Mouse (Mus musculus): Measurements from ENCODE around the gene Uqcrq. TPM values are rescaled to one million over a fixed set of nuclear protein-coding genes. Genes with fewer than 3 reads are reported as not detected.

Gene Uqcrq
- polyA plus RNA-seq, 1 experiment from 2014 or later = 1,453 TPM

- no peak overlapping the region for H3K4me2 ChIP-seq (ENCODE audit: low read depth, low read length)
- peaks cover 18% of the 10 kb centered on the region for H3K4me1 ChIP-seq (ENCODE audit: insufficient read depth)
- H3K4me3 ChIP-seq (ENCODE audit: low read depth, low read length) = no peak overlapping the region
- peaks cover 9% of the 10 kb centered on the region for H3K36me3 ChIP-seq (replicated peaks; ENCODE audit: insufficient read depth, low read length)
- 76% methylated on average over 6 of the region's 6 CpGs for WGBS (ENCODE audit: insufficient replicate concordance)
- ATAC-seq (no peak), DNase-seq (no peak)
- H3K27me3 ChIP-seq (ENCODE audit: insufficient read depth, low read length) = no peaks in the 10 kb centered on the region
- H3K9me3 ChIP-seq (ENCODE audit: low read length) = no peaks in the 10 kb centered on the region
- no peak overlapping the region for H3K9ac ChIP-seq (replicated peaks)
- TF ChIP-seq EP300 (IDR thresholded peaks at IDR 0.05; ENCODE audit: low read depth) (no peak), CTCF (IDR thresholded peaks at IDR 0.05; ENCODE audit: low read depth) (no peak)
- H3K27ac ChIP-seq (ENCODE audit: low read depth) = peak overlapping the region; percentile 87; the same call in 1 of the 2 replicates
These were observed 4.8 kb downstream of the Uqcrq start for GRCm38 (mm10) chr11:53425711-53426255.

GRCm38 (mm10) chr11:53425251-53425650 is 5.4 kb downstream of the Uqcrq start:
- Histone ChIP-seq H3K4me3 (ENCODE audit: low read depth, low read length) (no peak overlapping the region), H3K4me2 (ENCODE audit: low read depth, low read length) (no peak overlapping the region), H3K9ac (replicated peaks) (no peak overlapping the region), H3K9me3 (ENCODE audit: low read length) (no peaks in the 10 kb centered on the region), H3K27ac (ENCODE audit: low read depth) (peak overlapping the region; percentile 87; the same call in 1 of the 2 replicates), H3K4me1 (ENCODE audit: insufficient read depth) (peaks cover 18% of the 10 kb centered on the region), H3K27me3 (ENCODE audit: insufficient read depth, low read length) (no peaks in the 10 kb centered on the region), H3K36me3 (replicated peaks; ENCODE audit: insufficient read depth, low read length) (peaks cover 11% of the 10 kb centered on the region)
- TF ChIP-seq CTCF (IDR thresholded peaks at IDR 0.05; ENCODE audit: low read depth) = no peak
- ATAC-seq (no peak), DNase-seq (no peak)
- 61% methylated on average over 3 of the region's 3 CpGs for WGBS (ENCODE audit: insufficient replicate concordance)

GRCm38 (mm10) chr11:53424826-53425225 is 5.8 kb downstream of the Uqcrq start:
- DNase-seq = peak; percentile 60
- 54% methylated on average over 2 of the region's 2 CpGs for WGBS (ENCODE audit: insufficient replicate concordance)
- Histone ChIP-seq H3K4me2 (ENCODE audit: low read depth, low read length) (no peak overlapping the region), H3K9ac (replicated peaks) (no peak overlapping the region), H3K36me3 (replicated peaks; ENCODE audit: insufficient read depth, low read length) (peaks cover 15% of the 10 kb centered on the region), H3K9me3 (ENCODE audit: low read length) (no peaks in the 10 kb centered on the region), H3K27me3 (ENCODE audit: insufficient read depth, low read length) (no peaks in the 10 kb centered on the region), H3K27ac (ENCODE audit: low read depth) (peak overlapping the region; percentile 87), H3K4me3 (ENCODE audit: low read depth, low read length) (no peak overlapping the region), H3K4me1 (ENCODE audit: insufficient read depth) (peaks cover 14% of the 10 kb centered on the region)
- no peak for TF ChIP-seq CTCF (IDR thresholded peaks at IDR 0.05; ENCODE audit: low read depth)
- no peak for TF ChIP-seq EP300 (IDR thresholded peaks at IDR 0.05; ENCODE audit: low read depth)
- no peak for ATAC-seq

GRCm38 (mm10) chr11:53423036-53423435 is 7.6 kb downstream of the Uqcrq start, which contains the start of gene Leap2:
Leap2 (minus strand) TSS chr11:53423170.
- 49% methylated on average over 4 of the region's 4 CpGs for WGBS (ENCODE audit: insufficient replicate concordance)
- Histone ChIP-seq H3K4me2 (ENCODE audit: low read depth, low read length) (peak within 1 kb of the TSS; percentile 59), H3K27me3 (ENCODE audit: insufficient read depth, low read length) (no peaks in the 10 kb centered on the region), H3K36me3 (replicated peaks; ENCODE audit: insufficient read depth, low read length) (peaks cover 16% of the 10 kb centered on the region), H3K27ac (ENCODE audit: low read depth) (peak within 1 kb of the TSS; percentile 87), H3K4me3 (ENCODE audit: low read depth, low read length) (peak within 1 kb of the TSS; percentile 41), H3K9ac (replicated peaks) (peak within 1 kb of the TSS; percentile 55), H3K4me1 (ENCODE audit: insufficient read depth) (0 out of 2 replicates have a peak, but pooled peaks cover 7% of the 10 kb centered on the region), H3K9me3 (ENCODE audit: low read length) (no peaks in the 10 kb centered on the region)
- DNase-seq (peak; percentile 42), ATAC-seq (peak; percentile 87)
- TF ChIP-seq EP300 (IDR thresholded peaks at IDR 0.05; ENCODE audit: low read depth) = peak; percentile 63
- TF ChIP-seq CTCF (IDR thresholded peaks at IDR 0.05; ENCODE audit: low read depth) = peak; percentile 44

- no peak overlapping the region for H3K27ac ChIP-seq (ENCODE audit: low read depth)
- DNase-seq = no peak
These were observed 12.6 kb downstream of the Uqcrq start for GRCm38 (mm10) chr11:53418048-53418447.

GRCm38 (mm10) chr11:53413871-53414270 is 16.8 kb downstream of the Uqcrq start:
- no peak for DNase-seq
- peaks cover 76% of the 10 kb centered on the region for H3K36me3 ChIP-seq (replicated peaks; ENCODE audit: insufficient read depth, low read length)
- 81% methylated on average over 4 of the region's 4 CpGs for WGBS (ENCODE audit: insufficient replicate concordance)
- H3K27me3 ChIP-seq (ENCODE audit: insufficient read depth, low read length) = no peaks in the 10 kb centered on the region
- H3K27ac ChIP-seq (ENCODE audit: low read depth) = no peak overlapping the region
- H3K9me3 ChIP-seq (ENCODE audit: low read length) = no peaks in the 10 kb centered on the region
- ATAC-seq = no peak
- H3K4me1 ChIP-seq (ENCODE audit: insufficient read depth) = no peaks in the 10 kb centered on the region
- H3K9ac ChIP-seq (replicated peaks) = no peak overlapping the region
- no peak overlapping the region for H3K4me3 ChIP-seq (ENCODE audit: low read depth, low read length)
- TF ChIP-seq CTCF (IDR thresholded peaks at IDR 0.05; ENCODE audit: low read depth) (no peak), EP300 (IDR thresholded peaks at IDR 0.05; ENCODE audit: low read depth) (no peak)
- no peak overlapping the region for H3K4me2 ChIP-seq (ENCODE audit: low read depth, low read length)

More at GRCm38 (mm10) chr11:53418048-53418447, 12.6 kb downstream of the Uqcrq start:
- Histone ChIP-seq H3K27me3 (ENCODE audit: insufficient read depth, low read length) (no peaks in the 10 kb centered on the region), H3K4me1 (ENCODE audit: insufficient read depth) (no peaks in the 10 kb centered on the region), H3K4me2 (ENCODE audit: low read depth, low read length) (no peak overlapping the region), H3K4me3 (ENCODE audit: low read depth, low read length) (no peak overlapping the region), H3K36me3 (replicated peaks; ENCODE audit: insufficient read depth, low read length) (peaks cover 53% of the 10 kb centered on the region), H3K9me3 (ENCODE audit: low read length) (no peaks in the 10 kb centered on the region), H3K9ac (replicated peaks) (no peak overlapping the region)
- ATAC-seq = peak; percentile 35; the same call in 1 of the 2 replicates
- TF ChIP-seq CTCF (IDR thresholded peaks at IDR 0.05; ENCODE audit: low read depth) (no peak), EP300 (IDR thresholded peaks at IDR 0.05; ENCODE audit: low read depth) (no peak)

Data from liver, postnatal 0 days (tissue).